Mouse (Mus musculus): ENCODE results near the gene Tnfrsf21. TPM values are rescaled to one million over a fixed set of nuclear protein-coding genes. Genes with fewer than 3 reads are reported as not detected.

The Tnfrsf21 gene
- polyA plus RNA-seq, 1 experiment from 2014 or later: 44.2 TPM

DNA sequence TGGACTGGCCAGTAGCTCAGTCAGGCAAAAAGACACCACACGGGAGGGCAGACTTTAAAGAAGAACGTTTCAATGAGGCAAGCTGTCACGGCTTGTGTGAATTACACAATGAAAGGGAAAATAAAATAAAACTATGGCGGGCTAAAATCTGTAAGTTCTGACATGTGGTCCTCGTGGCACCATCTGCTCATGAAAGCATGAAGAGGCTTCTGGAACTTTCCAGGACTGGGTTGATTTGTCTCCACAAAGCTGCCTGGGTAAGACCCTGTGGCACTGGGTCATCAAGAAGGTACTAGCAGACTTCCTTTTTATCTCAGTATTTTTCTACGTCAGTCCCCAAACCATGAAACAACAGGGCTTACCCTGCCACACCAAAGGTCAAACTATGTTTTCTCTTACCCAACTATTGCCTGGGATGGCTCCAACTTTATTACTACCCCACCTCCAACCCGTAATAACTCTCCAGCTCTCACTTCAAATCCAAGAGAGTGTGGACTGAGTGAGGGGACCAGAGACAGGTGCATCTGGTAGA, 16.8 kb upstream of the Tnfrsf21 start:
- Histone ChIP-seq H3K36me3 (no peaks in the 10 kb centered on the region), H3K9ac (no peak overlapping the region), H3K27me3 (no peaks in the 10 kb centered on the region), H3K27ac (no peak overlapping the region), H3K4me3 (no peak overlapping the region), H3K9me3 (no peaks in the 10 kb centered on the region), H3K4me2 (no peak overlapping the region), H3K4me1 (no peaks in the 10 kb centered on the region)
- no peak for ATAC-seq (ENCODE audit: borderline replicate concordance, extremely low read depth, low FRiP score, low TSS enrichment)
- 68% methylated on average over 7 of the region's 7 CpGs for WGBS

- Histone ChIP-seq H3K27me3 (no peaks in the 10 kb centered on the region), H3K27ac (no peak overlapping the region), H3K4me3 (no peak overlapping the region), H3K9ac (no peak overlapping the region), H3K4me2 (no peak overlapping the region), H3K4me1 (no peaks in the 10 kb centered on the region), H3K36me3 (no peaks in the 10 kb centered on the region), H3K9me3 (no peaks in the 10 kb centered on the region)
- WGBS: 79% methylated on average over 7 of the region's 7 CpGs
- no peak for ATAC-seq (ENCODE audit: borderline replicate concordance, extremely low read depth, low FRiP score, low TSS enrichment)
Observed at GRCm38 (mm10) chr17:43000598-43000997, 15.8 kb upstream of the Tnfrsf21 start.

GRCm38 (mm10) chr17:43012718-43013117, 3.6 kb upstream of the Tnfrsf21 start:
- Histone ChIP-seq H3K4me1 (peaks cover 2% of the 10 kb centered on the region), H3K27ac (no peak overlapping the region), H3K4me2 (no peak overlapping the region), H3K9me3 (no peaks in the 10 kb centered on the region), H3K4me3 (no peak overlapping the region), H3K36me3 (no peaks in the 10 kb centered on the region), H3K9ac (no peak overlapping the region), H3K27me3 (no peaks in the 10 kb centered on the region)
- ATAC-seq (ENCODE audit: borderline replicate concordance, extremely low read depth, low FRiP score, low TSS enrichment): no peak
- WGBS: 21% methylated on average over 6 of the region's 6 CpGs

DNA sequence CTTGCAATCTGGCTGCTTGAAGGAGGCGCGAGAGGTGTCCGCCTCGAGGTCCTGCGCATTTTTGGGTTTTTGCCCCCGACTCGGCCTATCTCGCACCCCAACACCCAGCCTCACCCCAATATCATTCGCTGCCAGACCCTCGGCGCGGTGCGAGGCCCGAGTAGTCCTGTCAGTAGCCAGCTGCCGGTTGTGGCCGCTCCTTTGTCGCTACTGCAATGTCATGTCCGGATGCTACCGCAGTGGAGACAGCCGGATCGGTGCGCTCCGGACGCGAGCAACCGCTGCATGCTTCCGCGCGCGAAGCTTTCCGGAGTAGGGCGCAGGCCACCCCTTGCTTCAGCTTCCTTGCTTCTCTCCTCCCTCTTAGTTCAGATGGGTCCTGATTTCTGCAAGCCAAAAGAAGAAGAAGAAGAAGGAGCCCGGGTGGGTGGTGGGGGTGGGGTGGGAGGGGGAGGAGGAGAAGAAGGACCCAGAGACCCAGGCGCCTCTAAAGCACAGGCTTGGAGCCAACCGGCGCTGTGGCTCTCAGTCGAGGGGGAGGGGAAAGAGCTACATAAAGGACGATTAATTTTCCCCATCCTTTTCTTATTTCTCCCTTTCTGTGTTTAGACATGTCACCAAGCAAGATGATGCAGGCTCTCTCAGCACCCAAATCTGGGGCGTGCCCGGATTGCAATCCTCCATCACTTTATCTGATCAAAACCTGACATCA, 1.1 kb downstream of the Tnfrsf21 start:
- peak overlapping the region; percentile 96 for H3K4me2 ChIP-seq
- H3K27ac ChIP-seq: peak overlapping the region; percentile 29; the same call in 1 of the 2 replicates
- no peaks in the 10 kb centered on the region for H3K36me3 ChIP-seq
- peak; percentile 44; the same call in 1 of the 2 replicates for ATAC-seq (ENCODE audit: borderline replicate concordance, extremely low read depth, low FRiP score, low TSS enrichment)
- WGBS: 2% methylated on average over 38 of the region's 40 CpGs
- H3K9ac ChIP-seq: peak overlapping the region; percentile 60
- H3K4me1 ChIP-seq: peaks cover 10% of the 10 kb centered on the region
- H3K9me3 ChIP-seq: no peaks in the 10 kb centered on the region
- H3K4me3 ChIP-seq: peak overlapping the region; percentile 73
- no peaks in the 10 kb centered on the region for H3K27me3 ChIP-seq

GRCm38 (mm10) chr17:43018071-43018470, 1.7 kb downstream of the Tnfrsf21 start:
- H3K9ac ChIP-seq: 0 out of 2 replicates have a peak overlapping the region, but pooled peaks have one; percentile 60
- no peaks in the 10 kb centered on the region for H3K9me3 ChIP-seq
- ATAC-seq (ENCODE audit: borderline replicate concordance, extremely low read depth, low FRiP score, low TSS enrichment): no peak
- H3K4me2 ChIP-seq: peak overlapping the region; percentile 96
- peaks cover 10% of the 10 kb centered on the region for H3K4me1 ChIP-seq
- H3K36me3 ChIP-seq: no peaks in the 10 kb centered on the region
- H3K27me3 ChIP-seq: no peaks in the 10 kb centered on the region
- no peak overlapping the region for H3K27ac ChIP-seq
- H3K4me3 ChIP-seq: peak overlapping the region; percentile 73

DNA sequence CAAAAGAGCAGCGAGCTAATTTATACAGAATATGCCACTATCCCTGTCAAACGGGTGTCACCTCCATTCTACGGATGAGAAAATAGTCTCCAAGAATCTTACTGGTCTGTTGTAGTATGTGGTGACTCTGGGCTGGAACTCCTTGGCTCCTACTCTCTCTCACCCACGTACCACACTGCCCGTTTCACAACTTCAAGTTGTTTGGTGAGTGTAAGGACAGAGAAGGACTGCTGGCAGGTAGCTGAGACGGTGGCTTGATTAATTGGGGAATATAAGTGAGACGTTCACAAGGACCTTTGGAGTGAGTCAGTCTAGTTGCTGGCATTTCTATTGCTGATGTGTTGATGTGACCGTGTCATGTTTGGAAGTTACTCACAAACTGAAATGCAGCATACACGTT, 3.3 kb downstream of the Tnfrsf21 start:
- Histone ChIP-seq H3K4me3 (no peak overlapping the region), H3K36me3 (no peaks in the 10 kb centered on the region), H3K9ac (no peak overlapping the region), H3K27me3 (no peaks in the 10 kb centered on the region), H3K4me2 (no peak overlapping the region), H3K4me1 (peaks cover 10% of the 10 kb centered on the region), H3K9me3 (no peaks in the 10 kb centered on the region), H3K27ac (no peak overlapping the region)
- no peak for ATAC-seq (ENCODE audit: borderline replicate concordance, extremely low read depth, low FRiP score, low TSS enrichment)
- 83% methylated on average over 9 of the region's 9 CpGs for WGBS

DNA sequence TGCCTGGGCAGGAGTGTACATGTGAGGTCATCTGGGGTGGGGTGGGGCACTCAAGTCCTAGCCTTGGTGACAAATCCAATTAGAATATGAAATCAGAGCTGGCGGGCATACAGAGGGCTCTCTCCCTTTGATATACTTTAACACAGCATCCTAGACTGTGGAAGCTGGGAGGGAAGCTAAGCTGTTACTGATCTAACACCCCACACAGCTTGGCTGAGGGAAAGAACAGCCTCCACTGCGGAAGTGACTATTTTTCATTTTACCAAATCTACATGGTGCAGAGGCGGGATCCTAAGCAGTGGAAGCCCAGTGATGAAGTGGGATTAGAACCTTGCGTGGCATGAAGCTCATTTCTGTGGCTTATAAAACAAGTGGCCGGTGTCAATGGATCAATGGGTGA, 4.7 kb downstream of the Tnfrsf21 start:
- H3K36me3 ChIP-seq: no peaks in the 10 kb centered on the region
- no peak for ATAC-seq (ENCODE audit: borderline replicate concordance, extremely low read depth, low FRiP score, low TSS enrichment)
- no peaks in the 10 kb centered on the region for H3K9me3 ChIP-seq
- H3K9ac ChIP-seq: no peak overlapping the region
- 96% methylated on average over 5 of the region's 5 CpGs for WGBS
- no peaks in the 10 kb centered on the region for H3K27me3 ChIP-seq
- no peak overlapping the region for H3K4me2 ChIP-seq
- H3K27ac ChIP-seq: no peak overlapping the region
- H3K4me1 ChIP-seq: peaks cover 10% of the 10 kb centered on the region
- no peak overlapping the region for H3K4me3 ChIP-seq

GRCm38 (mm10) chr17:43022056-43022455, 5.7 kb downstream of the Tnfrsf21 start:
- no peak for ATAC-seq (ENCODE audit: borderline replicate concordance, extremely low read depth, low FRiP score, low TSS enrichment)
- no peaks in the 10 kb centered on the region for H3K9me3 ChIP-seq
- no peak overlapping the region for H3K9ac ChIP-seq
- H3K4me1 ChIP-seq: peaks cover 10% of the 10 kb centered on the region
- H3K4me2 ChIP-seq: no peak overlapping the region
- H3K36me3 ChIP-seq: no peaks in the 10 kb centered on the region
- H3K27me3 ChIP-seq: no peaks in the 10 kb centered on the region
- no peak overlapping the region for H3K4me3 ChIP-seq
- 89% methylated on average over 9 of the region's 9 CpGs for WGBS
- H3K27ac ChIP-seq: no peak overlapping the region

- Histone ChIP-seq H3K4me3 (no peak overlapping the region), H3K4me2 (no peak overlapping the region), H3K27ac (no peak overlapping the region; the same call in 1 of the 2 replicates), H3K9ac (no peak overlapping the region), H3K9me3 (no peaks in the 10 kb centered on the region), H3K4me1 (0 out of 2 replicates have a peak, but pooled peaks cover 4% of the 10 kb centered on the region), H3K36me3 (no peaks in the 10 kb centered on the region), H3K27me3 (no peaks in the 10 kb centered on the region)
- ATAC-seq (ENCODE audit: borderline replicate concordance, extremely low read depth, low FRiP score, low TSS enrichment): no peak
- 58% methylated on average over 12 of the region's 12 CpGs for WGBS
Observed at GRCm38 (mm10) chr17:43023637-43024217, 7.4 kb downstream of the Tnfrsf21 start.

- Histone ChIP-seq H3K27ac (no peak overlapping the region), H3K9me3 (no peaks in the 10 kb centered on the region), H3K9ac (no peak overlapping the region), H3K27me3 (no peaks in the 10 kb centered on the region), H3K36me3 (no peaks in the 10 kb centered on the region), H3K4me2 (no peak overlapping the region), H3K4me1 (no peaks in the 10 kb centered on the region), H3K4me3 (no peak overlapping the region)
- WGBS: 88% methylated on average over 3 of the region's 3 CpGs
- no peak for ATAC-seq (ENCODE audit: borderline replicate concordance, extremely low read depth, low FRiP score, low TSS enrichment)
Observed at GRCm38 (mm10) chr17:43024531-43024930, 8.2 kb downstream of the Tnfrsf21 start.

- Histone ChIP-seq H3K4me1 (no peaks in the 10 kb centered on the region), H3K9ac (no peak overlapping the region), H3K27ac (no peak overlapping the region), H3K27me3 (no peaks in the 10 kb centered on the region), H3K4me2 (no peak overlapping the region), H3K36me3 (no peaks in the 10 kb centered on the region), H3K9me3 (no peaks in the 10 kb centered on the region), H3K4me3 (no peak overlapping the region)
- WGBS: 80% methylated on average over 6 of the region's 6 CpGs
- peak; percentile 46; the same call in 1 of the 2 replicates for ATAC-seq (ENCODE audit: borderline replicate concordance, extremely low read depth, low FRiP score, low TSS enrichment)
Observed at GRCm38 (mm10) chr17:43025048-43025447, 8.7 kb downstream of the Tnfrsf21 start.

DNA sequence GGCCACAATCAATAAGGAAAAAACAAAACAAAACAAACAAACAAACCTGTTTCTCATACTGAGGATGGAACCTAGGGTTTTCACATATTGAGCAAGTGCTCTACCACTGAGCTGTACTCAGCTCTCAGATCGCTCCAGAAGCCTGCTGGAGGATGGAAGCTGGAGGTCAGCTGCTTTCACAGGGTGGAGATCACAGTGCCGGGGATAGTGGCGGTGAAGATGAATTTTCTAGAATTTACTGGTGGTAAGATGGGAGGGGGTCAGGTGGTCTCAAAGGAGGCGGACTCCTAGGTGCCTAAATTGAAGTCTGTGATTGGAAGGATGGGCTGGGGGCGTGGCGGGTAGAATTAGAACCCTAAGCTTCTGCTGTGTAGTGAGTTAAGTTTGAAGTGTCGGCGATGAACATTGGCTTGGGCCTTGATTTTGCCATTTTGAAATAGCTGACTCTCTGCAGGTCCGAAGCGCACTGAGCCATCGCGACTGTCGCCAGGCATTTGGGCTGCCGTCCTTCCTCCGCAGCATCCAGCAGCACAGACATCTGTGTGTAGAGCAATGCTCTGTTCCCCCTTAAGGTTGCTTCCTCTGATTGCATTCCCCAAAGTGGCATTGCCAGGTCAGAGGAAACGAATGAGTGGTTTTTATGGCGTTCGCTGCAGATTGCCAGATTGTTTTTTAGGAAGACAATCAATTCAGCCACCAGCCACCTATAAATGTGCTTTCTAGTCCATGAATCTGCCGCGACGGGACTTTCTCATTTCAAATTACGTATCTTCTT, 9.7 kb downstream of the Tnfrsf21 start:
- Histone ChIP-seq H3K36me3 (no peaks in the 10 kb centered on the region), H3K27me3 (no peaks in the 10 kb centered on the region), H3K27ac (no peak overlapping the region), H3K4me3 (no peak overlapping the region), H3K4me1 (no peaks in the 10 kb centered on the region), H3K4me2 (no peak overlapping the region), H3K9me3 (no peaks in the 10 kb centered on the region), H3K9ac (no peak overlapping the region)
- WGBS: 94% methylated on average over 22 of the region's 22 CpGs
- no peak for ATAC-seq (ENCODE audit: borderline replicate concordance, extremely low read depth, low FRiP score, low TSS enrichment)
